In the genomic region with DNA sequence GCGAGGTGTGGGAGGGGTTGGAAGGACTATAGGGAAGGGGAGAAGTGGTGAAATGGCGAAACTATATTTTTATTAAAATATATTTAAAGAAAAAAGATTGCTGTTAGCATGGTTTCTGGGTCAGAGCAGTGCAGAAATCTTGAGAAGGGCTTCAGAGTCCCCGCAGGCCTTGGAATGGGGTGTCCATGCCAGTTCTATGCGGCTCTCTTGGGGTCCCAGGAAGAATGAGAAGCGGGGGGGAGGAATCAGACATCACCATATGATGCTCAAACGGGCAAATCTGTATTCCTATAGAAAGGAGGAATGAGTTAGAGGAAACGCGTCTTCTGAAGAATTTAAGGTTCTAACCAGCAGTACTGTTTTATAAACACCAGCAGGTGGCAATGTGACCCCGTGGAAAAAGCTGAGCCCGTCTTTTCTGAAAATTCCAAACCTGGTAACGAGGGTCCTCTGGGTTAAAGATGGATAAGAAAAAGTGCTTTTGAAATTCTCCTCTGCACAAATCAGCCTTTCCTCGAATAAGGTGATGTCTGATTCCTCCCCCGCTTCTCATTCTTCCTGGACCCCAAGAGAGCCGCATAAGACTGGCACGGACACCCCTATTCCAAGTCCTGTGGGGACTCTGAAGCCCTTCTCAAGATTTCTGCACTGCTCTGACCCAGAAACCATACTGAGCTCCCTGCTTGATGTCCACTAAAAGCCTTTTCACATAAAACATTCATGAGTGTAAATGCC, we compare ENCODE assay signal across 8 mouse cellular contexts. TPM values are rescaled to one million over a fixed set of nuclear protein-coding genes. Genes with fewer than 3 reads are reported as not detected.
DNase-seq lines count a peak whose midpoint lies in the region; ATAC-seq lines count a peak whose summit lies in the region.
"Had no signal": no experiment of that assay in that cellular context is flagged by ENCODE, and none has a peak within 500 bp of the region (broad histone marks: within the 10 kb centered on the region; RNA-seq: fewer than 3 reads in every experiment).

No protein-coding gene starts in this region.

- H3K9ac ChIP-seq in hindbrain, embryonic 13.5 days: peak overlapping the region; percentile 58; the same call in 1 of the 2 replicates
- H3K9ac ChIP-seq in limb, embryonic 11.5 days (ENCODE audit: low read length): no peak overlapping the region

- no peaks in the 10 kb centered on the region for H3K9me3 ChIP-seq in embryonic facial prominence, embryonic 10.5 days
- no peaks in the 10 kb centered on the region for H3K9me3 ChIP-seq in hindbrain, embryonic 13.5 days
- H3K9me3 ChIP-seq in limb, embryonic 11.5 days (ENCODE audit: control insufficient read depth, low read length): no peaks in the 10 kb centered on the region

- ATAC-seq in hindbrain, embryonic 13.5 days (ENCODE audit: low FRiP score): peak; percentile 55
- ATAC-seq in limb, embryonic 11.5 days (ENCODE audit: insufficient number of reproducible peaks, low FRiP score, low TSS enrichment, low read depth): no peak

- no peaks in the 10 kb centered on the region for H3K27me3 ChIP-seq in embryonic facial prominence, embryonic 10.5 days (replicated peaks; ENCODE audit: low read depth, poor library complexity, severe bottlenecking)
- no peaks in the 10 kb centered on the region for H3K27me3 ChIP-seq in hindbrain, embryonic 13.5 days
- no peaks in the 10 kb centered on the region for H3K27me3 ChIP-seq in limb, embryonic 11.5 days (ENCODE audit: control insufficient read depth, insufficient read depth, low read length)

- no peak overlapping the region for H3K4me3 ChIP-seq in embryonic facial prominence, embryonic 10.5 days
- H3K4me3 ChIP-seq in hindbrain, embryonic 13.5 days: peak overlapping the region; percentile 15; the same call in 1 of the 2 replicates
- H3K4me3 ChIP-seq in limb, embryonic 11.5 days (ENCODE audit: low read depth, low read length): no peak overlapping the region
- H3K4me3 ChIP-seq: myocyte had no signal

- 38% methylated on average over 15 of the region's 15 CpGs for WGBS in embryonic facial prominence, embryonic 10.5 days
- 31% methylated on average over 15 of the region's 15 CpGs for WGBS in hindbrain, embryonic 13.5 days
- WGBS in limb, embryonic 11.5 days: 34% methylated on average over 15 of the region's 15 CpGs

- H3K36me3 ChIP-seq in embryonic facial prominence, embryonic 10.5 days (replicated peaks): no peaks in the 10 kb centered on the region
- H3K36me3 ChIP-seq in hindbrain, embryonic 13.5 days: no peaks in the 10 kb centered on the region
- no peaks in the 10 kb centered on the region for H3K36me3 ChIP-seq in limb, embryonic 11.5 days (ENCODE audit: control insufficient read depth, insufficient read depth, low read length)

- H3K4me2 ChIP-seq in hindbrain, embryonic 13.5 days: peak overlapping the region; percentile 49
- no peak overlapping the region for H3K4me2 ChIP-seq in limb, embryonic 11.5 days (ENCODE audit: low read depth, severe bottlenecking)

- DNase-seq in A20 (ENCODE audit: low read depth, low spot score): peak; percentile 58
- peak; percentile 38 for DNase-seq in ES-CJ7 (ENCODE audit: low read depth, low spot score)
- peak; percentile 48 for DNase-seq in embryonic facial prominence, embryonic 10.5 days (ENCODE audit: low spot score)
- DNase-seq in limb, embryonic 11.5 days (ENCODE audit: low spot score): peak; percentile 72
- peak; percentile 79 to 82 for DNase-seq in right cerebral cortex, postnatal 10 days (ENCODE audit: low spot score in 2 of 2)
- no peak for DNase-seq in c-Kit-positive CD71-positive TER-119-positive erythroid progenitor cells, embryonic 14.5 days (ENCODE audit: low spot score)

- 0 out of 2 replicates have a peak, but pooled peaks cover 2% of the 10 kb centered on the region for H3K4me1 ChIP-seq in embryonic facial prominence, embryonic 10.5 days
- peaks cover 18% of the 10 kb centered on the region for H3K4me1 ChIP-seq in hindbrain, embryonic 13.5 days (replicated peaks)
- H3K4me1 ChIP-seq in limb, embryonic 11.5 days (ENCODE audit: control insufficient read depth, insufficient read depth, low read length): no peaks in the 10 kb centered on the region

- no peak overlapping the region for H3K27ac ChIP-seq in embryonic facial prominence, embryonic 10.5 days (replicated peaks)
- H3K27ac ChIP-seq in hindbrain, embryonic 13.5 days: peak overlapping the region; percentile 23; the same call in 1 of the 2 replicates
- no peak overlapping the region for H3K27ac ChIP-seq in limb, embryonic 11.5 days (replicated peaks; ENCODE audit: low read depth, low read length)

RNA-seq across cellular contexts. Expression of gene Fbxo33, which starts 45.8 kb away (rescaled TPM):
- 7.6 and 8.5 TPM in 2 replicates for polyA plus RNA-seq in embryonic facial prominence, embryonic 10.5 days (2016; fragmentation: Nextera tagmentation; extraction: Ambion mirVana)
- 6.8 and 7.2 TPM in 2 replicates for polyA plus RNA-seq in hindbrain, embryonic 13.5 days (2015; fragmentation: Nextera tagmentation; extraction: Ambion mirVana)
- polyA plus RNA-seq in limb, embryonic 11.5 days (2014; fragmentation: Nextera tagmentation; extraction: Ambion mirVana): 10.6 and 12.2 TPM in 2 replicates
